ENCODE assay signal across 24 mouse cellular contexts in the genomic region with DNA sequence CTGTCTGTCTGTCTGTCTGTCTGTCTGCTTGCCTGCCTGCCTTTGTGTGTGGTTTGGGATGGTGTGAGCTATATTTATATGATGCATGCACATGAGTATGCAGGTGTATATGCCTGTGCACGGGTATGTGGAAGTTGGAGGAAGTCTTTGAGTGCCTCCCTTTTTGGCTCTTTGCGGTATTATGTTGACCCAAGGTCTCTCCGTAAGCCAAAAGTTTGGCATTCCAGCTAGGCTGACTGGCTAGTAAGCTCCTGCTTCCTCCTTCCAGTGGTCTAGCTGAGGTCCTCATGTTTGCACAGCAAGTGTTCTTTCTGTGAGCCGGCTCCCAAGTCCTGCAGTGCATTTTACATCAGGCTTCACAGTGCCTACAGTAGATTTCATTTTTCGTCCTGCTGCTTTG. TPM values are rescaled to one million over a fixed set of nuclear protein-coding genes. Genes with fewer than 3 reads are reported as not detected.
DNase-seq lines count a peak whose midpoint lies in the region; ATAC-seq and TF ChIP-seq lines count a peak whose summit lies in the region.
"Had no signal": no experiment of that assay in that cellular context is flagged by ENCODE, and none has a peak within 500 bp of the region (broad histone marks: within the 10 kb centered on the region; RNA-seq: fewer than 3 reads in every experiment).

No protein-coding gene starts in this region.

- TF ChIP-seq POLR2A in lung, adult 2 months (IDR thresholded peaks at IDR 0.05; ENCODE audit: borderline replicate concordance, extremely low read depth, low read depth, low read length): no peak

- no peaks in the 10 kb centered on the region for H3K9me3 ChIP-seq in lung, embryonic 16.5 days (ENCODE audit: control insufficient read depth, low read length)
- H3K9me3 ChIP-seq: embryonic facial prominence, embryonic 10.5 days; embryonic facial prominence, embryonic 12.5 days; forebrain, embryonic 13.5 days; forebrain, embryonic 15.5 days; G1E had no signal

- peak; percentile 59; the same call in 1 of the 2 replicates for ATAC-seq in lung, embryonic 16.5 days (ENCODE audit: low read depth)
- ATAC-seq: activated CD4-positive, CD25-positive, alpha-beta regulatory T cell, adult 4 months; CD4-positive, CD25-positive, alpha-beta regulatory T cell, adult 4 months; forebrain, embryonic 13.5 days; forebrain, embryonic 15.5 days; Patski had no signal

- DNase-seq in lung, adult 18-20 months: peak; percentile 24 to 51
- DNase-seq in lung, postnatal 14 days: no peak
- DNase-seq in lung, adult 2 months: no peak
- DNase-seq in lung, postnatal 36 days: peak; percentile 42
- no peak for DNase-seq in lung, postnatal 10 days
- DNase-seq: adrenal gland, adult 8-10 months; adrenal gland, postnatal 14 days; adrenal gland, postnatal 36 days; B cell, adult 2 months; cerebellum, adult 11-12 months; cerebellum, adult 2 months; cerebellum, adult 9-10 months; cerebellum, postnatal 10 days; cerebellum, postnatal 25 days had no signal

- H3K4me2 ChIP-seq in lung, embryonic 16.5 days (ENCODE audit: low read depth, low read length): no peak overlapping the region
- H3K4me2 ChIP-seq: embryonic facial prominence, embryonic 12.5 days; forebrain, embryonic 13.5 days; forebrain, embryonic 15.5 days had no signal

- 55% methylated on average over 5 of the region's 5 CpGs for WGBS in lung, embryonic 16.5 days
- 50% methylated on average over 5 of the region's 5 CpGs for whole genome bisulfite sequencing in lung, adult 2 months

- peaks cover 5% of the 10 kb centered on the region for H3K4me1 ChIP-seq in lung, embryonic 16.5 days (replicated peaks; ENCODE audit: control insufficient read depth, insufficient read depth, low read length)
- peaks cover 4% of the 10 kb centered on the region; the same call in 1 of the 2 replicates for H3K4me1 ChIP-seq in lung, adult 2 months (ENCODE audit: control insufficient read depth, insufficient read depth, low read length)
- H3K4me1 ChIP-seq: embryonic facial prominence, embryonic 10.5 days; embryonic facial prominence, embryonic 12.5 days; forebrain, embryonic 13.5 days; forebrain, embryonic 15.5 days had no signal

- TF ChIP-seq CTCF in lung, adult 2 months (IDR thresholded peaks at IDR 0.05; ENCODE audit: insufficient read depth, low read length): no peak

- H3K36me3 ChIP-seq in lung, embryonic 16.5 days (ENCODE audit: control insufficient read depth, insufficient read depth, low read length): no peaks in the 10 kb centered on the region
- H3K36me3 ChIP-seq: embryonic facial prominence, embryonic 10.5 days; embryonic facial prominence, embryonic 12.5 days; forebrain, embryonic 15.5 days had no signal

- no peaks in the 10 kb centered on the region for H3K27me3 ChIP-seq in lung, embryonic 16.5 days (ENCODE audit: control insufficient read depth, insufficient read depth, low read depth, low read length)
- H3K27me3 ChIP-seq: CH12.LX; embryonic facial prominence, embryonic 12.5 days; forebrain, embryonic 13.5 days; forebrain, embryonic 15.5 days; Patski had no signal

- H3K27ac ChIP-seq in lung, embryonic 16.5 days (ENCODE audit: low read length): no peak overlapping the region
- H3K27ac ChIP-seq: embryonic facial prominence, embryonic 10.5 days; embryonic facial prominence, embryonic 12.5 days; forebrain, embryonic 13.5 days; forebrain, embryonic 15.5 days had no signal

- H3K4me3 ChIP-seq in lung, embryonic 16.5 days (ENCODE audit: low read length): no peak overlapping the region
- no peak overlapping the region for H3K4me3 ChIP-seq in lung, adult 2 months (replicated peaks; ENCODE audit: extremely low read depth, low read depth, low read length)
- H3K4me3 ChIP-seq: embryonic facial prominence, embryonic 10.5 days; embryonic facial prominence, embryonic 12.5 days; forebrain, embryonic 13.5 days; forebrain, embryonic 15.5 days had no signal

- no peak overlapping the region for H3K9ac ChIP-seq in lung, embryonic 16.5 days (ENCODE audit: low read length)
- H3K9ac ChIP-seq: embryonic facial prominence, embryonic 12.5 days; forebrain, embryonic 13.5 days; forebrain, embryonic 15.5 days had no signal

RNA-seq across cellular contexts. Expression of gene Fbxw7, which starts 24.4 kb away (rescaled TPM):
- polyA plus RNA-seq in lung, embryonic 16.5 days (2015; fragmentation: Nextera tagmentation; extraction: Ambion mirVana): 7.7 and 8.1 TPM in 2 replicates
- polyA plus RNA-seq in lung, adult 2 months (2012; rRNA removed): 3.9 and 6.7 TPM in 2 replicates

Comparison
In these comparisons a context has a peak if more than half of its experiments do, and no peak if none do; other contexts are left out.
1. DNase-seq: peak in lung, adult 18-20 months (2 of 2) and lung, postnatal 36 days (single experiment); none in lung, postnatal 14 days (single experiment), lung, adult 2 months (single experiment) and lung, postnatal 10 days (single experiment).